Mouse (Mus musculus) hindbrain, embryonic 11.5 days (tissue): ENCODE data around the gene Sdr39u1. TPM values are rescaled to one million over a fixed set of nuclear protein-coding genes. Genes with fewer than 3 reads are reported as not detected.

ENCODE experiments used
- ATAC-seq: fragments of 200-750 bp; cut with Nextera tagmentation; 2 replicates; pipeline ENCODE4 v1.8.0; 2017; ENCODE audit warnings: mild to moderate bottlenecking, moderate TSS enrichment, moderate library complexity; ENCODE audit not compliant: low FRiP score
- DNase-seq: peaks from one replicate; pipeline ENCODE4 v3.0.0-alpha.2; 2015; ENCODE audit warnings: low spot score
- H3K27ac ChIP-seq: fragments of 300-500 bp; sonication (generic); 2 replicates; pipeline ENCODE4 v1.5.1; 2014; ENCODE audit warnings: mild to moderate bottlenecking, low read depth, low read length
- H3K27me3 ChIP-seq: fragments of 300-500 bp; sonication (generic); 2 replicates; pipeline ENCODE4 v1.6.1; 2014; ENCODE audit warnings: mild to moderate bottlenecking, low read length, moderate library complexity, mixed read lengths; ENCODE audit not compliant: control insufficient read depth, insufficient read depth
- H3K36me3 ChIP-seq: fragments of 300-500 bp; sonication (generic); 2 replicates; pipeline ENCODE4 v1.6.1; 2014; ENCODE audit warnings: mild to moderate bottlenecking, low read length, moderate library complexity, mixed read lengths; ENCODE audit not compliant: control insufficient read depth, insufficient read depth
- H3K4me1 ChIP-seq: fragments of 300-500 bp; sonication (generic); replicated peaks from 2 replicates; pipeline ENCODE4 v1.6.1; 2014; ENCODE audit warnings: low read length, mixed read lengths; ENCODE audit not compliant: control insufficient read depth, insufficient read depth
- H3K4me2 ChIP-seq: fragments of 300-500 bp; sonication (generic); replicated peaks from 2 replicates; pipeline ENCODE4 v1.6.1; 2014; ENCODE audit warnings: mild to moderate bottlenecking, low read depth, low read length
- H3K4me3 ChIP-seq: fragments of 300-500 bp; sonication (generic); 2 replicates; pipeline ENCODE4 v1.5.1; 2014; ENCODE audit warnings: low read depth, low read length
- H3K9ac ChIP-seq: fragments of 300-500 bp; sonication (generic); 2 replicates; pipeline ENCODE4 v1.6.1; 2014; ENCODE audit warnings: low read depth, low read length
- H3K9me3 ChIP-seq: fragments of 300-500 bp; sonication (generic); 2 replicates; pipeline ENCODE4 v1.6.1; 2016; ENCODE audit warnings: low read length; ENCODE audit not compliant: control insufficient read depth
- WGBS: fragments of 180-500 bp; shearing (Covaris S2); extraction: QIAGEN DNeasy Blood & Tissue Kit; methylation state at CpG from one replicate; pipeline ENCODE4 v1.1.7; 2014; 5-methylcytosine and 5-hydroxymethylcytosine counted together
- polyA plus RNA-seq: library from polyadenylated mRNA; unstranded; fragments of >200 nt; fragmentation: Nextera tagmentation; extraction: Ambion mirVana; gene quantifications from 2 replicates; pipeline ENCODE4 v1.2.1, GENCODE M21; 2014

The Sdr39u1 gene
- polyA plus RNA-seq, 1 experiment from 2014 or later = 39.7 TPM

DNA sequence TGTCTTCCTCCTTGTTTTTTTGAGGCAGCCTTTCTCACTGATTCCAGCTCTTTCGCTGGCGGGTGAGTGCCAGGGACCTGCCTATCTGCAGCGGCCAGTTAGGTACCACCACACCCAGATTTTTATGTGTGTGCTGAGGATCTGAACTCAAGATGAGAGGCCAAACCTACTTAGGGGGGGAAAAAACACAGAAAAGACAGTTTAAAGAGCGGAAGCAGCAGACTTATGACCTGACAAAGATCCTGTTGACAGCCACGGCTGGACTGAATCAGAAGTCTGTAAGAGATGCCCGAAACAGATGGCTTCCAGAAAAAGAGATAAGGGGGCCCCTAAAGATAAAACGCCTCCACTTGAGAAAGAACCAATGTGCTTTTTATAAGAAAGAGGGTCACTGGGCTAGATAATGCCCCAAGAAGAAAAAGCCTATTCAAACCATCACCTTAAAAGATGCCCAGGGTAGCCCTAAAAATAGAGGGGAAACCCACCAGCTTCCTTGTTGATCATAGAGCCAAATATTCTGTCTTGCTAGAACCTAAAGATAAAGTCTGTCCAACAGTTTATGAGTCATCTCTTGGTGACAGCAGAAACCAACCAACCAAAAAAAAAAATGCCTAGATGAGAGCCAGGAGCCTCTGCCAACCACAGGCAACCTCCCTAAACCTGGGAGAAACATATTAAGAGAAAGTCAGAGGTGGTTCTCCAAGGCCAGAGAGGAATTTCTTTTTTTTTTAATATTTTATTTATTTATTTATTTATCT lies 22.6 kb upstream of the Sdr39u1 start:
- ATAC-seq (no peak), DNase-seq (no peak)
- Histone ChIP-seq H3K9ac (no peak overlapping the region), H3K4me3 (no peak overlapping the region), H3K36me3 (no peaks in the 10 kb centered on the region), H3K4me1 (no peaks in the 10 kb centered on the region), H3K9me3 (no peaks in the 10 kb centered on the region), H3K4me2 (no peak overlapping the region), H3K27ac (no peak overlapping the region), H3K27me3 (no peaks in the 10 kb centered on the region)
- 78% methylated on average over 7 of the region's 7 CpGs for WGBS

DNA sequence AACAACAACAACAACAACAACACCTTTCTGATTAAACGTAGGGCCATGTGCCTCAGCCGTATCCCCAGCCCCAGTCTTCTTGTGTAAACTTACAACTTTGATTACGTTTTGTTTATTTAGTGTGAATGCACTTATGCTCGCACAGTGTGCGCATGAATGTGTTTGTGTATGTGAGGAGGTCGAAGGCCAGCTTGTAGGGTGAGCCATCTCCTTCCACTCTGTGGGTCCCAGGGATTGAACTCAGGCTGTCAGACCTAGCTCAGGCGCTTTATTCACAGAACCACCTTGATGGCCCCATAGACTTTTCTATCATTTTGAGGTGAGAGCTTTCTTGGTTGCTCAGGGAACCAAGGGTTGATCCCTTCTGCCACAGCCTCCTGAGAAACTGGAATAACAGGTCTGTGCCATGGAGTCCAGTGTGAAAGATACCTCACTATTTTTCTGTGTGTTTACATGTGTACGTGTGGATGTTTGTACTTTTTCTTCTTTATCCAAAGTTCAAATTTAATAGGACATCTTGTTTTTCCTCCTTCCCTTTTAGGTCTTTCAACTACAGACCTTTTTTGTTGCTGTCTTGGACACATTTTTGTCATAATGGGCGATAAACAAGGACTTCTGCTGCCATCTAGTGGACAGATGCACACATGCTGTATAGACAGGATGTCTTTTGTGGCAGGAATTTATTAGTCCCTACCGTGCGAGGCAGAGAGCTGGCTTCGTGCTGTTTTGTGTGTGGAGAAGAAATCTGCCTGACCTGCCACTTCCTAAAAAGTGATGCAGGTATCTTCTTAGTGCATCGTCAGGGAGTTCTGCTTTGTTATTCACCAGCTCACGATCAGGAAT lies 18.4 kb upstream of the Sdr39u1 start:
- H3K9me3 ChIP-seq = no peaks in the 10 kb centered on the region
- DNase-seq (peak; percentile 91), ATAC-seq (peak; percentile 79)
- no peak overlapping the region for H3K9ac ChIP-seq
- no peak overlapping the region for H3K27ac ChIP-seq
- WGBS = 39% methylated on average over 14 of the region's 14 CpGs
- H3K4me1 ChIP-seq = no peaks in the 10 kb centered on the region
- no peak overlapping the region for H3K4me3 ChIP-seq
- no peaks in the 10 kb centered on the region for H3K36me3 ChIP-seq
- no peaks in the 10 kb centered on the region for H3K27me3 ChIP-seq
- no peak overlapping the region for H3K4me2 ChIP-seq

DNA sequence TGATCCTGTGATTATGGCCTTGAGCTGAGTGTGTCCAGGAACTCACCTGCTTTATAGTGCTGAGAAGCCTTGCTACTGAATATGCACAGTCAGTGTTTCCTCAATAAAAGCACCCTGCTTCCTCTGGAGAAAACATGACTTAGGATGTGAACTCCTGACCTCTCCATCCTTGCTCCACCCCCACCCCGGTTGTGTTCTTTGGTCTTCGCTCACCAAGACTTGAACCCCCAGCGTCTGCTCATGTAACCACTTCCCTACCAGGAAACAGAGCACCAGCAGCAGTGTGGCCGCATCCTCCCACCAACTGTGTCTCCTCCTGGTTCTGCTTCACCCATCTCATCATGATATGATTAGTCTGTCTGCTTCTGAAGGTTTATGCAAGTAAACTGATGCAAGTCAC lies 13.3 kb upstream of the Sdr39u1 start:
- no peaks in the 10 kb centered on the region for H3K4me1 ChIP-seq
- ATAC-seq (no peak), DNase-seq (no peak)
- no peak overlapping the region for H3K4me3 ChIP-seq
- no peaks in the 10 kb centered on the region for H3K36me3 ChIP-seq
- 62% methylated on average over 4 of the region's 4 CpGs for WGBS
- H3K9me3 ChIP-seq = no peaks in the 10 kb centered on the region
- H3K9ac ChIP-seq = no peak overlapping the region
- no peaks in the 10 kb centered on the region for H3K27me3 ChIP-seq
- H3K4me2 ChIP-seq = no peak overlapping the region
- no peak overlapping the region for H3K27ac ChIP-seq

DNA sequence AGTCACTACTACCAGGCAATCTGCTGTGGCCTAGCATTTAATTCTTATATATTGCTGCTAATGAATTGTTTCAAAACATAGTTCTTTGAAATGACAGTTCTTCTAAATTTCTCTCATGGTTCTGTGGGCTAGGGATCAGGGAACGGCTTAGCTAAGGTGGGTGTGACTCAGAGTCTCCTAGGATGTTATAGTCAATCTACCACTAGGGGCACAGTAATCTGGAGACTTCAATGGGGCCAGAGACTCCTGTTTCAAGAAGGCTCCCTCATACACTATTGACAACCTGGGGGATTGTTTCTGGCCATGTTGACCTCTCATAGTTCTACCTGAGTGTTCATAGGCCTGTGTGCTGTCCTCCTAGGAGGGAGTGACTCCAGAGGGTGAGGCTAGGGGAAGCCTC lies 5.4 kb upstream of the Sdr39u1 start:
- Histone ChIP-seq H3K27ac (no peak overlapping the region), H3K9ac (no peak overlapping the region), H3K9me3 (no peaks in the 10 kb centered on the region), H3K36me3 (no peaks in the 10 kb centered on the region), H3K4me2 (no peak overlapping the region), H3K4me3 (no peak overlapping the region), H3K4me1 (no peaks in the 10 kb centered on the region), H3K27me3 (no peaks in the 10 kb centered on the region)
- WGBS = 46% methylated on average over 1 of the region's 1 CpGs
- ATAC-seq = no peak
- no peak for DNase-seq

DNA sequence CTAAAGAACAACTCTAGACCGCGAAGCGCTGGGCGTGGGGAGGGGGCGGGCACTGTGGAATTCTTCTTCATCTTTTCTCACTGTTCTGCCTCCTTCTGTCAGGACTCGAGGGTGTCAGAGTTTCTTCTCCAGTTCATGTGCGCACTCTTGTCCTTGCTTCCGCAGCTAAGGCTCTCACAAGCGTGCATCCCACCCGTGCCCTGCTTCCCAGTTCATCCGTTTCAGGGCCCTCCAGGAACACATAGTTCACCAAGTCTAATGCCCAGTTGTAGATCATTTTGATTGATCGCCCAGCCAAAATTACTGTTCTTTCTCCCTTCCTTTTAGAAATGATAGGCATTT lies 292 bp upstream of the Sdr39u1 start:
- Histone ChIP-seq H3K27me3 (no peaks in the 10 kb centered on the region), H3K9me3 (no peaks in the 10 kb centered on the region), H3K4me2 (peak overlapping the region; percentile 51), H3K36me3 (peaks cover 6% of the 10 kb centered on the region), H3K9ac (peak overlapping the region; percentile 74), H3K27ac (0 out of 2 replicates have a peak overlapping the region, but pooled peaks have one; percentile 33), H3K4me1 (0 out of 2 replicates have a peak, but pooled peaks cover 3% of the 10 kb centered on the region), H3K4me3 (peak overlapping the region; percentile 38)
- no peak for ATAC-seq
- no peak for DNase-seq
- WGBS = 8% methylated on average over 12 of the region's 12 CpGs

DNA sequence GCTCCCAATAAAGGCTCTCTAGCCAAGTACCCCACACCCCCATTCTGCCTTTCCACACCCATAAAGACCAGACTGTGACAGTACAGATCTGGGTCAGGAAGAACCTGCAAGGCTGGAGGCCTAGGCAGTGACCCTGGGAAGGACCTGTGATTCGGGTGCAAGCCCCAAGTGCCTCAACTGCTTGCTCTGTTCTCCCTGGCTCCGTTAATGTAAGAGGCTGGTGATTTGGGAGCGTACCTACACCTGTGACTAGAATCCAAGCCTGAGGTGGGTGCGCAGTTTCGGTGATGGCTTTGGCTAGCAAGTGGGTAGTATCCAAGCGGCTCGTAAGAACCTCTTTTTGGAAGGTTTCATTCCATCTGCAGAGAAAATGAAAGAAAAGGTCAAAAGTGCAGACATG lies 1.1 kb downstream of the Sdr39u1 start:
- ATAC-seq (no peak), DNase-seq (no peak)
- H3K4me2 ChIP-seq = no peak overlapping the region
- H3K9me3 ChIP-seq = no peaks in the 10 kb centered on the region
- H3K9ac ChIP-seq = no peak overlapping the region
- no peak overlapping the region for H3K4me3 ChIP-seq
- WGBS = 94% methylated on average over 7 of the region's 7 CpGs
- 0 out of 2 replicates have a peak, but pooled peaks cover 3% of the 10 kb centered on the region for H3K4me1 ChIP-seq
- H3K36me3 ChIP-seq = peaks cover 8% of the 10 kb centered on the region
- no peaks in the 10 kb centered on the region for H3K27me3 ChIP-seq
- H3K27ac ChIP-seq = no peak overlapping the region

DNA sequence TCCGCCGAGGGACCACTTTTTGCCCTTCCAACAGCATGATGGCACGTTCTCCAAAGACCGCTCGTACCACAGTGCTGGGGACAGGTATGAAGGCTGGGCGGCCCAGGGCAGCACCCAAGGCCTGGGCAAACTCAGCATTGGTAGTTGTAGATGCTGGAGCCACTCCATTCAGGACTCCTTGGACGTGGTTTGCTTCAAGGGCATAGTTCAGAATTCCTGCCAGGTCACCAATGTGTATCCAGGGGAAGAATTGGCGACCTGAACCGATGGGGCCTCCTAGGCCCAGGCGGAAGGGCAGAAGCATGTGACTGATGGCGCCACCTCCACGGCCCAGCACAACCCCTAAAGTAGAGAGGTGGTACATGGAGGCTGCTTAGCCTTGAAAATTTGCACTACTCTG lies 2.4 kb downstream of the Sdr39u1 start:
- no peak for ATAC-seq
- Histone ChIP-seq H3K4me1 (0 out of 2 replicates have a peak, but pooled peaks cover 3% of the 10 kb centered on the region), H3K9me3 (no peaks in the 10 kb centered on the region), H3K27me3 (no peaks in the 10 kb centered on the region), H3K27ac (no peak overlapping the region), H3K36me3 (peaks cover 11% of the 10 kb centered on the region), H3K4me3 (no peak overlapping the region), H3K9ac (no peak overlapping the region), H3K4me2 (no peak overlapping the region)
- 90% methylated on average over 12 of the region's 12 CpGs for WGBS
- no peak for DNase-seq

DNA sequence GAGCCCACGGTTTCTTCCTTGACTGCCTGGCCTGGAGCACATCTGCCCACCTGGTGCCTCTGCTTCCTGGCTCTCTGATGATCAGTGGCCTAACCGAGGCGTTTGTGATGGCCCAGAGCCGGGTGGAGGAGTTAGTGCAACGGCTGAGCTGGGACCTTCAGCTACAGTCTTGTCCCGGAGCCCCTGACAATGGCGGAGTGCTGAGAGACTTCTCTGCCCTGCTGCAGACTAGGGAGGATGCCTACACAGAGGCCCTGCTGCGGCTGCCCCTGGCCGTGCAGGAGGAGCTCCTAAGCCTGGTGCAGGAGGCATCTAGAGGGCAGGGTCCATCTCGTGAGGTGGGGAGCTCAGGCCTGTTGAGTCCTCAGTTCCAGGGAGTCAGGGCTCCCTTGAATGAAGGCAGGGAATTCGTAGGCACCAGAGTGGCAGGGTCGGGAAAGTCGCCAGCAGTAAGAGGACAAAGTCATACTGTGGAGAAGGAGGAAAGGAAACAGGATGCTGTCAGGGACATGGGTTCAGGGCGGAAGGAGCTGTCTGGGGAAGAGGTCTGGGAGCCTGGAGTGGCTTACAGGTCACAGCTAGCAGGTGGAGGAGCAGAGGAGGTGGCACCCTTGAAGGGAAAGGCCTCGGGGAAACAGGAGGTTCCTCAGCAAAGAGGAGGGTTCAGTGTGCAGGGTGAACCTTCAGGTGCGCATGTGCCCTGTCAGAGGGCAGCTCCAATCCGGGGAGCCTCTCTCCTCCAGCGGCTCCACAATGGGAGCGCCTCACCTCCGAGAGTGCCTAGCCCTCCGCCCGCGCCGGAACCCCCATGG lies 13.3 kb downstream of the Sdr39u1 start:
- H3K4me3 ChIP-seq = no peak overlapping the region
- H3K27ac ChIP-seq = no peak overlapping the region
- H3K9ac ChIP-seq = no peak overlapping the region
- no peaks in the 10 kb centered on the region; the same call in 1 of the 2 replicates for H3K4me1 ChIP-seq
- no peaks in the 10 kb centered on the region for H3K9me3 ChIP-seq
- 86% methylated on average over 23 of the region's 24 CpGs for WGBS
- ATAC-seq (no peak), DNase-seq (no peak)
- no peak overlapping the region for H3K4me2 ChIP-seq
- no peaks in the 10 kb centered on the region for H3K27me3 ChIP-seq
- peaks cover 10% of the 10 kb centered on the region; the same call in 1 of the 2 replicates for H3K36me3 ChIP-seq
